Mouse (Mus musculus) forebrain, embryonic 16.5 days (tissue): ENCODE measurements at regions not wholly inside any gene's neighbourhood (a gene's known extent, or its start where the extent isn't known, plus 50 kb on each side); places are given as distances from the start of the nearest gene placed in this dataset.

Experiments
- ATAC-seq: fragments of 200-750 bp; cut with Nextera tagmentation; 2 replicates; pipeline ENCODE4 v1.8.0; 2017; ENCODE audit warnings: mild to moderate bottlenecking, moderate library complexity
- H3K27ac ChIP-seq: fragments of 300-500 bp; sonication (generic); 2 replicates; pipeline ENCODE4 v1.5.1; 2014; ENCODE audit warnings: low read length, control low read depth
- H3K27me3 ChIP-seq: fragments of 300-500 bp; sonication (generic); replicated peaks from 2 replicates; pipeline ENCODE4 v1.6.1; 2014; ENCODE audit warnings: low read length; ENCODE audit not compliant: control insufficient read depth, insufficient read depth
- H3K36me3 ChIP-seq: fragments of 300-500 bp; sonication (generic); 2 replicates; pipeline ENCODE4 v1.6.1; 2014; ENCODE audit not compliant: control insufficient read depth, insufficient read depth
- H3K4me1 ChIP-seq: fragments of 300-500 bp; sonication (generic); replicated peaks from 2 replicates; pipeline ENCODE4 v1.6.1; 2014; ENCODE audit warnings: low read length; ENCODE audit not compliant: control insufficient read depth, insufficient read depth
- H3K4me2 ChIP-seq: fragments of 300-500 bp; sonication (generic); 2 replicates; pipeline ENCODE4 v1.6.1; 2014; ENCODE audit warnings: mild to moderate bottlenecking, low read length, control low read depth
- H3K4me3 ChIP-seq: fragments of 300-500 bp; sonication (generic); replicated peaks from 2 replicates; pipeline ENCODE4 v1.5.1; 2014; ENCODE audit warnings: mild to moderate bottlenecking, low read length, control low read depth
- H3K9ac ChIP-seq: fragments of 300-500 bp; sonication (generic); replicated peaks from 2 replicates; pipeline ENCODE4 v1.6.1; 2014; ENCODE audit warnings: low read depth, low read length, control low read depth
- H3K9me3 ChIP-seq: fragments of 300-500 bp; sonication (generic); 2 replicates; pipeline ENCODE4 v1.6.1; 2016; ENCODE audit warnings: low read length; ENCODE audit not compliant: control insufficient read depth
- WGBS: fragments of 180-500 bp; shearing (Covaris S2); extraction: QIAGEN DNeasy Blood & Tissue Kit; methylation state at CpG from one replicate; pipeline ENCODE4 v1.1.7; 2014; 5-methylcytosine and 5-hydroxymethylcytosine counted together

- H3K9me3 ChIP-seq, result no peaks in the 10 kb centered on the region
- H3K4me2 ChIP-seq, result no peak overlapping the region
- H3K27me3 ChIP-seq, result no peaks in the 10 kb centered on the region
- WGBS, result 66% methylated on average over 3 of the region's 3 CpGs
- ATAC-seq, result no peak
- no peak overlapping the region for H3K27ac ChIP-seq
- no peak overlapping the region for H3K4me3 ChIP-seq
- H3K36me3 ChIP-seq, result no peaks in the 10 kb centered on the region
- no peaks in the 10 kb centered on the region for H3K4me1 ChIP-seq
- H3K9ac ChIP-seq, result no peak overlapping the region
These were observed 590.0 kb upstream of the Nr3c2 start for GRCm38 (mm10) chr8:76309200-76309599.

GRCm38 (mm10) chr8:76328540-76328939 is 570.7 kb upstream of the Nr3c2 start:
- Histone ChIP-seq H3K36me3 (no peaks in the 10 kb centered on the region), H3K4me1 (no peaks in the 10 kb centered on the region), H3K4me2 (no peak overlapping the region), H3K9ac (no peak overlapping the region), H3K4me3 (no peak overlapping the region), H3K27ac (no peak overlapping the region), H3K9me3 (no peaks in the 10 kb centered on the region), H3K27me3 (no peaks in the 10 kb centered on the region)
- WGBS, result 50% methylated on average over 1 of the region's 1 CpGs
- no peak for ATAC-seq

- H3K9ac ChIP-seq, result no peak overlapping the region
- H3K36me3 ChIP-seq, result no peaks in the 10 kb centered on the region
- no peak for ATAC-seq
- H3K27me3 ChIP-seq, result no peaks in the 10 kb centered on the region
- H3K27ac ChIP-seq, result no peak overlapping the region
- no peak overlapping the region for H3K4me3 ChIP-seq
- H3K4me2 ChIP-seq, result no peak overlapping the region
- no peaks in the 10 kb centered on the region for H3K9me3 ChIP-seq
- no peaks in the 10 kb centered on the region for H3K4me1 ChIP-seq
- WGBS, result 55% methylated on average over 2 of the region's 2 CpGs
These were observed 556.2 kb upstream of the Nr3c2 start for GRCm38 (mm10) chr8:76343072-76343471.

- Histone ChIP-seq H3K4me1 (no peaks in the 10 kb centered on the region), H3K9ac (no peak overlapping the region), H3K4me2 (no peak overlapping the region), H3K4me3 (no peak overlapping the region), H3K27me3 (no peaks in the 10 kb centered on the region), H3K9me3 (no peaks in the 10 kb centered on the region), H3K27ac (no peak overlapping the region), H3K36me3 (no peaks in the 10 kb centered on the region)
- no peak for ATAC-seq
- 65% methylated on average over 4 of the region's 4 CpGs for WGBS
These were observed 553.1 kb upstream of the Nr3c2 start for GRCm38 (mm10) chr8:76346150-76346549.

GRCm38 (mm10) chr8:76346832-76347231 is 552.4 kb upstream of the Nr3c2 start:
- H3K36me3 ChIP-seq, result no peaks in the 10 kb centered on the region
- H3K9ac ChIP-seq, result no peak overlapping the region
- H3K27me3 ChIP-seq, result no peaks in the 10 kb centered on the region
- H3K4me2 ChIP-seq, result no peak overlapping the region
- WGBS, result 65% methylated on average over 1 of the region's 1 CpGs
- H3K4me3 ChIP-seq, result no peak overlapping the region
- H3K4me1 ChIP-seq, result no peaks in the 10 kb centered on the region
- H3K27ac ChIP-seq, result no peak overlapping the region
- peak; percentile 52; the same call in 1 of the 2 replicates for ATAC-seq
- H3K9me3 ChIP-seq, result no peaks in the 10 kb centered on the region

GRCm38 (mm10) chr8:76374314-76374713 is 524.9 kb upstream of the Nr3c2 start:
- Histone ChIP-seq H3K4me2 (no peak overlapping the region), H3K9ac (no peak overlapping the region), H3K9me3 (peaks cover 3% of the 10 kb centered on the region; the same call in 1 of the 2 replicates), H3K27ac (no peak overlapping the region), H3K36me3 (no peaks in the 10 kb centered on the region), H3K4me1 (no peaks in the 10 kb centered on the region), H3K27me3 (no peaks in the 10 kb centered on the region), H3K4me3 (no peak overlapping the region)
- no peak for ATAC-seq

GRCm38 (mm10) chr8:76377711-76378110 is 521.5 kb upstream of the Nr3c2 start:
- H3K27ac ChIP-seq, result no peak overlapping the region
- peak; percentile 69; the same call in 1 of the 2 replicates for ATAC-seq
- no peak overlapping the region for H3K4me2 ChIP-seq
- H3K9ac ChIP-seq, result no peak overlapping the region
- 60% methylated on average over 6 of the region's 6 CpGs for WGBS
- peaks cover 3% of the 10 kb centered on the region; the same call in 1 of the 2 replicates for H3K9me3 ChIP-seq
- no peaks in the 10 kb centered on the region for H3K27me3 ChIP-seq
- no peak overlapping the region for H3K4me3 ChIP-seq
- peaks cover under 1% of the 10 kb centered on the region; the same call in 1 of the 2 replicates for H3K4me1 ChIP-seq
- H3K36me3 ChIP-seq, result no peaks in the 10 kb centered on the region

GRCm38 (mm10) chr8:76381643-76382042 is 517.6 kb upstream of the Nr3c2 start:
- Histone ChIP-seq H3K9ac (no peak overlapping the region), H3K9me3 (peaks cover 3% of the 10 kb centered on the region; the same call in 1 of the 2 replicates), H3K27ac (no peak overlapping the region), H3K36me3 (no peaks in the 10 kb centered on the region), H3K4me1 (peaks cover 14% of the 10 kb centered on the region), H3K4me2 (no peak overlapping the region), H3K4me3 (no peak overlapping the region), H3K27me3 (no peaks in the 10 kb centered on the region)
- ATAC-seq, result no peak
- WGBS, result 91% methylated on average over 2 of the region's 2 CpGs

GRCm38 (mm10) chr8:76383583-76384281 is 515.5 kb upstream of the Nr3c2 start:
- no peaks in the 10 kb centered on the region for H3K9me3 ChIP-seq
- H3K36me3 ChIP-seq, result no peaks in the 10 kb centered on the region
- H3K27ac ChIP-seq, result peak overlapping the region; percentile 86
- 7% methylated on average over 5 of the region's 5 CpGs for WGBS
- peaks cover 14% of the 10 kb centered on the region for H3K4me1 ChIP-seq
- ATAC-seq, result peak; percentile 93
- no peaks in the 10 kb centered on the region for H3K27me3 ChIP-seq
- H3K4me2 ChIP-seq, result peak overlapping the region; percentile 20; the same call in 1 of the 2 replicates
- H3K4me3 ChIP-seq, result no peak overlapping the region
- no peak overlapping the region for H3K9ac ChIP-seq

GRCm38 (mm10) chr8:76384282-76384637 is 515.0 kb upstream of the Nr3c2 start:
- Histone ChIP-seq H3K4me1 (peaks cover 14% of the 10 kb centered on the region), H3K9ac (no peak overlapping the region), H3K9me3 (no peaks in the 10 kb centered on the region), H3K27me3 (no peaks in the 10 kb centered on the region), H3K27ac (peak overlapping the region; percentile 24), H3K36me3 (no peaks in the 10 kb centered on the region), H3K4me3 (no peak overlapping the region), H3K4me2 (peak overlapping the region; percentile 20; the same call in 1 of the 2 replicates)
- peak; percentile 84 for ATAC-seq
- 16% methylated on average over 5 of the region's 5 CpGs for WGBS
